Mouse (Mus musculus): Measurements from ENCODE around the gene Gga3.

Gene Gga3

DNA sequence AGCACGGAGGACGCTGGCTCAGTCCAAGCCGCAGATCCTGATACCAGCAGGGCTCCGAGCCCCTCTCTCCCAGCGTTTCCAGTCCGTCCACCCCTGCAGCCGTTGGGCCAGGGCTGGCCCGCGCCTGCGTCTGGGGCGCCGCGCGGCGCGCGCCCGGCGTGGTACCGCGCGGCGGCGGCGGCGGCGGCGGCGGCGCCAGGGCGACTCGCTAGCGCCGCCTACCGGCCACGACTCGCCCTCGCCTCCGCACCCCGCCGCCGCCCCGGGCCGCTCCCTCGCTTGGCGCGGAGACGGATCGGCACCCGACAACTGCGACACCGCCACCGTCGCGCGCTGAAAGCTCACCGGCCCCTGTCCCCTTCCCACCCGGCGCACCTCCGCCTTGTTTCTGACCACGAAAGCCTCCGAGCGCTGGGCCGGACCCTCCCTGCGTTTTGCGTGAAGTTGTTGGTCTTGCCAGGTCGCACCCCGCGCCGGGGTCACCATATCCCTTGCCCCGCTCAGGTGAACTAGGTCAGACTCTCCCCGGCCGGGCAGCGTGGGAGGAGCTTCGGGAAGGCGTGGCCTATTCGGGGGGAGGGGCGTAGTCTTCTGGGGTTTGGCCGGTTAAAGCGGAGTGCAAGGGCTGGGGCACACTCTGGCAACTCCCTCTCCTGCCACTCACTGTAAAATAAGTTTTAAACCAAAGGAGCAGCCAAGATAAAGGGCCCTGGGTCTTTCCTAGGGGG, 8.7 kb upstream of the Gga3 start, which contains the start of gene Mif4gd:
TSS of gene Mif4gd (minus strand) at position 560 of the 728 bp plus-strand sequence.
- DNase-seq (ENCODE audit: low spot score), result peak; percentile 95

- DNase-seq (ENCODE audit: low spot score), result peak; percentile 86
Observed at GRCm38 (mm10) chr11:115612059-115612409, 8.2 kb upstream of the Gga3 start.

- DNase-seq (ENCODE audit: low spot score), result no peak
Observed at GRCm38 (mm10) chr11:115611173-115611572, 7.3 kb upstream of the Gga3 start.

- DNase-seq (ENCODE audit: low spot score), result no peak
Observed at GRCm38 (mm10) chr11:115609576-115609975, 5.7 kb upstream of the Gga3 start.

DNA sequence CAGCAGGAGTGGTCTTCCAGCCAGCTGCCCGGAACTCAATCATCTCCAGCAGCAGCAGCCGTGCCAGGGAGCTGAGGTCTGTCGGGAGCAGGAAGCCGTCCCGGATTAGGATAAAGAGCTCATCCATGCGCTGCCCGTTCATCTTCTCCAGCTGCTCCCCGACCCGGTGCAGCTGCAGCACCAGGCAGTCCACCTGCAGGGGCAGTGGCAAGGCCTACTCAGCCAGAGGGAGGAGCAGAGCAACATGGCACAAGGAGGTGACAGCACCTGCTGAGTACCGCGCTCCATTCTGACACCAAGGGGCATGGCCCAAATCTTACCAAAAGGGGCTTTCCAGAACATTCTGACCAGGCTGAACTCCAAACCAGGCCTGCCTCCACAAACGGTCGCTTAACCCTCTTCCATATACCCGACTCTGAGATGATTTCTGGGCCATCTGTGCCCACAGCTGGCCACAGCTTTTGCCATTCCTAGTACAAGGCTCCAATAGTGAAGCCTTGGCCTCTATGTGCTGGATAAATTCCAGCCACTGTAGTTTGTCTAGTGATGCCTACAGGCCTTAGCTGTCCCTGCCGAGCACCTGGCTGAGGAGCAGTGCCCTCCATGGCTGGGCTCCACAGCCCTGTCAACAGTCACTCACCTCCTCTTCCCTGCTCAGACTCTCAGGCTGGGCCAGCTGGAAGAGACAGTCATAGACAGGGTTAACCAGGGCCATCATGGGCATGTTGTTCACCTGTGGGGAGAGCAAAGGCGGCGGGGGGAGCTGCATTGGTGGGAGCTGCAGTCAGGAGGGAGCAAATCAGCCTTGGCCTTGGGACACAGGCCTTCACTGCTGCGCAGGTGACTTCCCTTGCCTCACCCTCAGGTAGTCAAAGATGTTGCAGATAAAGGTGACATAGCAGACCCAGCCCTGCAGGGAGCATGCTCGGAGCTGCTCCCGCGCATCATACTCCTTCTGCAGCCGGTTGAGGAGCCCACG, 4.9 kb upstream of the Gga3 start:
- no peak for DNase-seq (ENCODE audit: low spot score)

GRCm38 (mm10) chr11:115606733-115607132, 2.9 kb upstream of the Gga3 start:
- no peak for DNase-seq (ENCODE audit: low spot score)

DNA sequence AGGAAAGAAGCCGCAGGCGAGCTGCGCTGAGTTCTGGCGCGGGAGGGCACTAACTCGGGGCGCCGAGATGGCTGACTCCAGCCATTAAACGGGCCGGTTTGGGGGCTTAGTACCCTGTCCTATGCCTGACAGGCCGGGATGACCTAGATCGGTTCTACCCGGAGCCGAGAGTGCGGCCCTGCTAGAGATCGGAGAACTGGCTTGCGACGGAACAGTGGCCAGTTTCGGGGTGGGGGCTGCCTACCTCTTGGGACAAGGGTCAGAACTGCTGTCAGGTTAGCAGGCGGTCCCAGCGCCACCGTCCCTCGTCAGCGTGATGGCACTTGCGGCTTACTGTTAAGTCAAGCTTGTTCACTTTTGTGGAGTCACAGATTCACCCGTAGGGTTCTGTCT, 449 bp upstream of the Gga3 start:
- no peak for DNase-seq (ENCODE audit: low spot score)

DNA sequence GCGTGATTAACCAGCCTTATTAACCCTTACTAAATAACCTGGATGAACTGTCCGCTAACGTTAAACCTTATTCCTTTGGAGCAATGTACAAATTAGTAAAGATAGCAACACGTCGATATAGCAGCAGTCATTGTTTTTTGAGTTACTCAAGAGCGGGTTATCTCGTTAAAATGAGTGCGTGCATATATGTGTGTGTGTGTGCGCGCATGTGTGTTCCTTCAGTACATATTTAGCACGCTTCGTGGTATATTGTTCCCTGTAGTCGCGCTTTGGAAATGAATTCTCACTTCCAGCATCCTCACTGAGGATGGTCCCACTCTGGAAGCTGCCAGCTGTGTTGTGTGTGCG, 749 bp downstream of the Gga3 start:
- no peak for DNase-seq (ENCODE audit: low spot score)

DNA sequence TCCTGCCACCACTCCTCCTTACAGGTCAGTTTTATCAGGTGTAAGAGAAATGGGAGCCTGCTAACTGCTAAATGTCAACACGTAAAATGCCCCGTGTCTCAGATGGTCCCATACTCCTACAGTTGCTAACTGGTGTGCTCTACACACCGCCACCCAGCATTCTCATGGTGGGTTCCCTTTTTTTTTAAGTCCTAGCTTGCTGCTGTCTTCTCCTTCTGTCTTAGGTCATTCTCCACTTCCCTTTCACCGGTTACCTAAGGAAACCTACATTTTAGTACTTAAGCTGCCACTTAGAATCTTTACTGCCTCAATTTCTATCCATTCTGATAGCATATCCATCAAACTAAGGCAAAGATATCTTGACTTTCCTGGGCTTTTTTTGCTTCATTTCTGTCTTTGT, 2.7 kb downstream of the Gga3 start:
- DNase-seq (ENCODE audit: low spot score), result no peak

DNA sequence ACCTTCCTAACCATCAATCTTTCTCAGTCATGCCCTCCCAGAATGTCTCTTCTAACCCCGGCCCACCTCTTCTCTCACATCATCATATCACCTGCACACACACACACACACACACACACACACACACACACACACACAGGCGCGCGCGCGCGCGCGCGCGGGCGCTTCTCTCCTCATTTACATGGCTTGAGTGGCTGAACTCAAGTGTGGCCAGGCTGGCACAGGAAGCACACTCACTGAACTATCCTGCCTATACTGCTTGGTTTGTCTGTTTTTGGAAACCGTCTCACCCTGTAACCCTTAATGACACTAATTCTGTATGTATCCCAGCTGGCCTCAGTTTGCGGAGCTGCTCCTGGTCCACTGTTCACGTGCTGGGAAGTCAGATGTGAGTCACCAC, 3.1 kb downstream of the Gga3 start:
- no peak for DNase-seq (ENCODE audit: low spot score)

GRCm38 (mm10) chr11:115599722-115600121, 4.1 kb downstream of the Gga3 start:
- no peak for DNase-seq (ENCODE audit: low spot score)

GRCm38 (mm10) chr11:115598309-115598708, 5.5 kb downstream of the Gga3 start:
- no peak for DNase-seq (ENCODE audit: low spot score)

DNA sequence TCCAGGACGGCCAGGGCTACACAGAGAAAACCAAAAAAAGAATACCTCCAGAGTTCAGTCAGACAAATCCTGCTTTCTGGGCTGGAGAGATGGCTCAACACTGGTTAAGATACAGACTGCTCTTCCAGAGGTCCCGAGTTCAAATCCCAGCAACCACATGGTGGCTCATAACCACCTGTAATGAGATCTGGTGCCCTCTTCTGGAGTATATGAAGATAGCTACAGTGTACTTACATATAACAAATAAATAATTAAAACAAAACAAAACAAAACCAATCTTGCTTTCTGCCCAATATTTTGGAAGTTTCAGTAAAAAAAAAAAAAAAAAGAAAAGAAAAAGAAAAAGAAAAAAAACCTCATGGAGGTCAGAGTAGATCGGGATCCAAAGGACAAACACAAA, 8.6 kb downstream of the Gga3 start:
- no peak for DNase-seq (ENCODE audit: low spot score)

DNA sequence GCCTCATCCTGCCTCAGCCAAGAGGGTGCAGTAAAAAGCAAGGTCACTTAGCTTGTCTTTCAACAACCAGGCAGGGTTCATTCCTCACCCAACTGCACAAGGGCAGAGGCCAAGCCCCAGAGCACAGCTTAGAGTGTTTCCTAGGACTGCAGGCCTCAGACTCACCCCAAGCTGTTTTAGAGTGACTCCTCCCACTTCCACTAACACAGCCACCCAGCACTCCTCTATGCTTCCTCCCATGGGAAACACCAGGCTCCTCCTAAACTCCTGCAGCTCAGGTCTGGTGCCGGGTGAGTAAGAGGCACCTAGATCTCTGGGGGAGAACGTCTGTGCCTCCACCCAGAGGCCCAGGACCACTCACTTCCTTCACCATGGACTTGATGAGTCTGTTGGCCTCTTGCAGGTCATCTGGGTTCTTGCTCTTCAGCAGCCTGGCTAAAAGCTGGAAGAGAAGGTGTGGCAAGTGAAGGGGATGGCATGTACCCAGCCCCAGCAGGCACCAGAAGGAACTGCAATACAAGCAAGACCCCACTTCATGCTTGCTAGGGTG, 13.2 kb downstream of the Gga3 start:
- no peak for DNase-seq (ENCODE audit: low spot score)

- no peak for DNase-seq (ENCODE audit: low spot score)
Observed at GRCm38 (mm10) chr11:115587984-115588383, 15.9 kb downstream of the Gga3 start.

- DNase-seq (ENCODE audit: low spot score), result no peak
Observed at GRCm38 (mm10) chr11:115586403-115586802, 17.4 kb downstream of the Gga3 start.

DNA sequence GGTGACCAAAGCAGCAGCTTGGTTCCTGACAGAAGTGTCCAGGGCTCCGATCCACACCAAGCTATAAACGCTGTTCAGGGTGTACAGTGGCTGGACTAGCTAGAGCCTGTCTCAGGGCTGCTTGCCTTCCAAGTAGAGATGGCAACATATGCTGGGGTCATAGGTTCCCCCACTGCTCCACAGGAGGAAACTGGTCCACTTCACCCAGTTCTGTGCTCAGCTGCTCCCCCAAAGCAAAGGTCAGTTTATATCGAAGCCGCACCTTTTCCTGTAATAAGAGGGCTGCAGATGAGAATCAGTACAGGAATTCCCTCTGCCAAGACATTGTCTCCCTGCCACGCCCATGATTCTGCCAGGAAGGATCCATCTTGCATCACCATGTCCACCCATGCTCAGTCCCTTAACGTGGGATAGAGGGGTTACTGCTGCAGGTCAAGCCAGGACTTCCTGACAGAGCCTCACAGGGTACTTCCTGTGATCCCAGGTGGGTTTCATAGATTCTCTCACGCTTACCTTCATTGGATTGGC, 18.2 kb downstream of the Gga3 start:
- peak; percentile 41 for DNase-seq (ENCODE audit: low spot score)

- no peak for DNase-seq (ENCODE audit: low spot score)
Observed at GRCm38 (mm10) chr11:115584376-115585073, 19.3 kb downstream of the Gga3 start.

- DNase-seq (ENCODE audit: low spot score), result no peak
Observed at GRCm38 (mm10) chr11:115582913-115583606, 20.8 kb downstream of the Gga3 start.

GRCm38 (mm10) chr11:115579080-115579479, 24.8 kb downstream of the Gga3 start:
- no peak for DNase-seq (ENCODE audit: low spot score)

GRCm38 (mm10) chr11:115564961-115565360, 38.9 kb downstream of the Gga3 start:
- DNase-seq (ENCODE audit: low spot score), result no peak

Data from lung, postnatal 25 days (tissue).